Mouse (Mus musculus): ENCODE measurements around the gene Fignl1. TPM values are rescaled to one million over a fixed set of nuclear protein-coding genes. Genes with fewer than 3 reads are reported as not detected.
A peak's percentile ranks its signal among the peaks of the same experiment; 100 is the strongest.

Gene Fignl1
- polyA plus RNA-seq, 1 experiment: 0.28 TPM

- no peaks in the 10 kb centered on the region for H3K27me3 ChIP-seq (replicated peaks; ENCODE audit: control insufficient read depth, insufficient read depth, low read length)
- H3K4me1 ChIP-seq (ENCODE audit: control insufficient read depth, insufficient read depth, low read length): no peaks in the 10 kb centered on the region
- DNase-seq: no peak
- no peak overlapping the region for H3K27ac ChIP-seq (ENCODE audit: insufficient read depth, low read depth, low read length)
- TF ChIP-seq POLR2A (IDR thresholded peaks at IDR 0.05; ENCODE audit: low read depth, low read length): no peak
- no peak for TF ChIP-seq CTCF (conservative IDR thresholded peaks at IDR 0.05; ENCODE audit: insufficient read depth, insufficient read length, low read depth, low read length)
- 91% methylated on average over 2 of the region's 2 CpGs for WGBS
- no peaks in the 10 kb centered on the region for H3K36me3 ChIP-seq (ENCODE audit: control insufficient read depth, insufficient read depth, low read length)
- H3K4me3 ChIP-seq (ENCODE audit: insufficient read depth, low read depth, low read length): no peak overlapping the region
Measured at GRCm38 (mm10) chr11:11768057-11768456, 40.7 kb downstream of the Fignl1 start.

- Histone ChIP-seq H3K4me3 (ENCODE audit: insufficient read depth, low read depth, low read length) (no peak overlapping the region), H3K27me3 (replicated peaks; ENCODE audit: control insufficient read depth, insufficient read depth, low read length) (no peaks in the 10 kb centered on the region), H3K27ac (ENCODE audit: insufficient read depth, low read depth, low read length) (no peak overlapping the region), H3K36me3 (ENCODE audit: control insufficient read depth, insufficient read depth, low read length) (no peaks in the 10 kb centered on the region), H3K4me1 (ENCODE audit: control insufficient read depth, insufficient read depth, low read length) (no peaks in the 10 kb centered on the region)
- DNase-seq: no peak
- TF ChIP-seq CTCF (conservative IDR thresholded peaks at IDR 0.05; ENCODE audit: insufficient read depth, insufficient read length, low read depth, low read length) (no peak), POLR2A (IDR thresholded peaks at IDR 0.05; ENCODE audit: low read depth, low read length) (no peak)
Measured at GRCm38 (mm10) chr11:11766736-11767135, 42.0 kb downstream of the Fignl1 start.

- H3K27ac ChIP-seq (ENCODE audit: insufficient read depth, low read depth, low read length): no peak overlapping the region
- H3K4me1 ChIP-seq (ENCODE audit: control insufficient read depth, insufficient read depth, low read length): no peaks in the 10 kb centered on the region
- peak; percentile 19 for DNase-seq
- no peaks in the 10 kb centered on the region for H3K36me3 ChIP-seq (ENCODE audit: control insufficient read depth, insufficient read depth, low read length)
- 76% methylated on average over 1 of the region's 1 CpGs for WGBS
- no peaks in the 10 kb centered on the region for H3K27me3 ChIP-seq (replicated peaks; ENCODE audit: control insufficient read depth, insufficient read depth, low read length)
- no peak overlapping the region for H3K4me3 ChIP-seq (ENCODE audit: insufficient read depth, low read depth, low read length)
- TF ChIP-seq CTCF (conservative IDR thresholded peaks at IDR 0.05; ENCODE audit: insufficient read depth, insufficient read length, low read depth, low read length): no peak
- TF ChIP-seq POLR2A (IDR thresholded peaks at IDR 0.05; ENCODE audit: low read depth, low read length): no peak
Measured at GRCm38 (mm10) chr11:11766105-11766504, 42.7 kb downstream of the Fignl1 start.

- Histone ChIP-seq H3K4me1 (ENCODE audit: control insufficient read depth, insufficient read depth, low read length) (no peaks in the 10 kb centered on the region), H3K27me3 (replicated peaks; ENCODE audit: control insufficient read depth, insufficient read depth, low read length) (no peaks in the 10 kb centered on the region), H3K27ac (ENCODE audit: insufficient read depth, low read depth, low read length) (no peak overlapping the region), H3K4me3 (ENCODE audit: insufficient read depth, low read depth, low read length) (no peak overlapping the region), H3K36me3 (ENCODE audit: control insufficient read depth, insufficient read depth, low read length) (no peaks in the 10 kb centered on the region)
- TF ChIP-seq CTCF (conservative IDR thresholded peaks at IDR 0.05; ENCODE audit: insufficient read depth, insufficient read length, low read depth, low read length): no peak
- TF ChIP-seq POLR2A (IDR thresholded peaks at IDR 0.05; ENCODE audit: low read depth, low read length): no peak
- DNase-seq: no peak
- WGBS: 63% methylated on average over 1 of the region's 1 CpGs
Measured at GRCm38 (mm10) chr11:11765414-11765813, 43.3 kb downstream of the Fignl1 start.

- Histone ChIP-seq H3K27me3 (replicated peaks; ENCODE audit: control insufficient read depth, insufficient read depth, low read length) (no peaks in the 10 kb centered on the region), H3K4me1 (ENCODE audit: control insufficient read depth, insufficient read depth, low read length) (no peaks in the 10 kb centered on the region), H3K27ac (ENCODE audit: insufficient read depth, low read depth, low read length) (no peak overlapping the region), H3K36me3 (ENCODE audit: control insufficient read depth, insufficient read depth, low read length) (no peaks in the 10 kb centered on the region), H3K4me3 (ENCODE audit: insufficient read depth, low read depth, low read length) (no peak overlapping the region)
- TF ChIP-seq CTCF (conservative IDR thresholded peaks at IDR 0.05; ENCODE audit: insufficient read depth, insufficient read length, low read depth, low read length) (no peak), POLR2A (IDR thresholded peaks at IDR 0.05; ENCODE audit: low read depth, low read length) (no peak)
- WGBS: 59% methylated on average over 4 of the region's 4 CpGs
- peak; percentile 8 for DNase-seq
Measured at GRCm38 (mm10) chr11:11763211-11763666, 45.5 kb downstream of the Fignl1 start.

GRCm38 (mm10) chr11:11758883-11759282 lies 49.9 kb downstream of the Fignl1 start:
- no peak overlapping the region for H3K27ac ChIP-seq (ENCODE audit: insufficient read depth, low read depth, low read length)
- H3K4me1 ChIP-seq (ENCODE audit: control insufficient read depth, insufficient read depth, low read length): no peaks in the 10 kb centered on the region
- H3K27me3 ChIP-seq (replicated peaks; ENCODE audit: control insufficient read depth, insufficient read depth, low read length): no peaks in the 10 kb centered on the region
- no peak for DNase-seq
- H3K4me3 ChIP-seq (ENCODE audit: insufficient read depth, low read depth, low read length): no peak overlapping the region
- no peaks in the 10 kb centered on the region for H3K36me3 ChIP-seq (ENCODE audit: control insufficient read depth, insufficient read depth, low read length)
- TF ChIP-seq CTCF (conservative IDR thresholded peaks at IDR 0.05; ENCODE audit: insufficient read depth, insufficient read length, low read depth, low read length): no peak
- TF ChIP-seq POLR2A (IDR thresholded peaks at IDR 0.05; ENCODE audit: low read depth, low read length): no peak
- 87% methylated on average over 1 of the region's 1 CpGs for WGBS

GRCm38 (mm10) chr11:11758121-11758520 lies 50.6 kb downstream of the Fignl1 start:
- no peak for DNase-seq
- Histone ChIP-seq H3K4me1 (ENCODE audit: control insufficient read depth, insufficient read depth, low read length) (no peaks in the 10 kb centered on the region), H3K36me3 (ENCODE audit: control insufficient read depth, insufficient read depth, low read length) (no peaks in the 10 kb centered on the region), H3K27me3 (replicated peaks; ENCODE audit: control insufficient read depth, insufficient read depth, low read length) (no peaks in the 10 kb centered on the region), H3K27ac (ENCODE audit: insufficient read depth, low read depth, low read length) (no peak overlapping the region), H3K4me3 (ENCODE audit: insufficient read depth, low read depth, low read length) (no peak overlapping the region)
- WGBS: 74% methylated on average over 6 of the region's 6 CpGs
- TF ChIP-seq CTCF (conservative IDR thresholded peaks at IDR 0.05; ENCODE audit: insufficient read depth, insufficient read length, low read depth, low read length) (no peak), POLR2A (IDR thresholded peaks at IDR 0.05; ENCODE audit: low read depth, low read length) (no peak)
